Mouse (Mus musculus) C2C12 (cell line): ENCODE data around the gene Atp1b3.

ENCODE experiments used
- CEBPB ChIP-seq: IDR thresholded peaks from one replicate; pipeline ENCODE4 v1.6.1; 2011; ENCODE audit warnings: low read depth, mild to moderate bottlenecking, control low read depth, moderate library complexity
- CTCF ChIP-seq: IDR thresholded peaks from one replicate; pipeline ENCODE4 v1.5.1; 2011; ENCODE audit not compliant: control insufficient read depth, insufficient read depth, insufficient read length
- MAX ChIP-seq: IDR thresholded peaks from one replicate; pipeline ENCODE4 v1.6.1; 2011; ENCODE audit warnings: mild to moderate bottlenecking, control low read depth
- MYOG ChIP-seq: IDR thresholded peaks from one replicate; pipeline ENCODE4 v1.6.1; 2011; ENCODE audit not compliant: control insufficient read depth, insufficient read length; ENCODE audit errors: extremely low read depth
- USF1 ChIP-seq: IDR thresholded peaks from one replicate; pipeline ENCODE4 v1.6.1; 2011; ENCODE audit warnings: low read depth, mild to moderate bottlenecking, control low read depth, moderate library complexity

GRCm38 (mm10) chr9:96394910-96395690 is 30.9 kb upstream of the Atp1b3 start:
- TF ChIP-seq USF1 (no peak), CEBPB (no peak), CTCF (no peak), MYOG (no peak), MAX (no peak)
